Mouse (Mus musculus): ENCODE measurements around the gene Obsl1. TPM values are rescaled to one million over a fixed set of nuclear protein-coding genes. Genes with fewer than 3 reads are reported as not detected.
A peak's percentile ranks its signal among the peaks of the same experiment; 100 is the strongest.

Gene Obsl1
- polyA plus RNA-seq, 1 experiment from 2014 or later = 25.8 TPM

DNA sequence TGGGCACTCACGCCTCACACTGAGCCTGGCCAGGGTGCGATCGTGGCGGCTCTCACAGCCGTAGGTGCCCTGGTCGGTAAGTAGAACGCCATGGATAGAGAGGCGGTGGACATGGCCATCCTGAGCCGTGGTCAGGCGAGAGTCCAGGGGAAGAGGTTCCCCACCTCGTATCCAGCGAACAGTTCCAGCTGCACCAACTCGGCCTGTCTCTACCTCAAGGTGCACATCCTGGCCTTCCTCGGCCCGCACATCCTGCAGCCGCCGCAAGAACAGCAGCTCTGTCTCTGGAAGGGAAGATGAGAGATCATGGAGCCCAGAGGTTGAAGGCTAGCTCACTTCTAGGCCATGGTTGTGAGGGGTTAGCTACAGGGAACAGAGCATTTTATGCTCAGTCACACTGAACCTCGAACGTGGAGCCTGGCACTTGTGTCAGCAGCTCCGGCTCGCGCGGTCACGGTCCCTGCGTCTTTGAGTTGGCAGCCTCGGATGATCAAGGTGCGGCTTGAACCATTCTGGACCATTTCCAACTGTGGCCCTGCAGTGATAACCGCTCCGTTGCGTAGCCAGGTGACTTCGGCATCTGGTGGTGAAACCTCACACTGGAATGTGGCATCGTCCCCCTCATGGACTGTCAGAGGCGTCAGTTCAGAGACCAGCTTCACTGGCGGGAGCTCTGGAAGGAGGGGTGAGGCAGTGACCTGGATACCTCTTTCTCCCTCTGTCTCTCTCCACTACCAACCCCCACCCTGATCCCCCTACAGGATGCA is 15.3 kb downstream of the Obsl1 start:
- no peak for TF ChIP-seq EP300 (IDR thresholded peaks at IDR 0.05)
- TF ChIP-seq CTCF (IDR thresholded peaks at IDR 0.05) = no peak
- no peak overlapping the region for H3K27ac ChIP-seq (ENCODE audit: low read length)
- no peaks in the 10 kb centered on the region for H3K4me1 ChIP-seq (ENCODE audit: insufficient read depth, low read depth, low read length)
- H3K27me3 ChIP-seq (replicated peaks; ENCODE audit: insufficient read depth, low read length) = peaks cover 16% of the 10 kb centered on the region
- H3K4me3 ChIP-seq (ENCODE audit: low read depth, low read length) = no peak overlapping the region
- WGBS = 86% methylated on average over 34 of the region's 34 CpGs
- no peak for DNase-seq (ENCODE audit: low spot score)
- no peaks in the 10 kb centered on the region for H3K9me3 ChIP-seq (ENCODE audit: low read length)
- ATAC-seq = no peak
- H3K36me3 ChIP-seq (ENCODE audit: insufficient read depth, low read length) = peaks cover 6% of the 10 kb centered on the region; the same call in 1 of the 2 replicates
- H3K4me2 ChIP-seq (replicated peaks; ENCODE audit: low read depth, low read length) = no peak overlapping the region
- no peak overlapping the region for H3K9ac ChIP-seq (replicated peaks; ENCODE audit: low read depth)

DNA sequence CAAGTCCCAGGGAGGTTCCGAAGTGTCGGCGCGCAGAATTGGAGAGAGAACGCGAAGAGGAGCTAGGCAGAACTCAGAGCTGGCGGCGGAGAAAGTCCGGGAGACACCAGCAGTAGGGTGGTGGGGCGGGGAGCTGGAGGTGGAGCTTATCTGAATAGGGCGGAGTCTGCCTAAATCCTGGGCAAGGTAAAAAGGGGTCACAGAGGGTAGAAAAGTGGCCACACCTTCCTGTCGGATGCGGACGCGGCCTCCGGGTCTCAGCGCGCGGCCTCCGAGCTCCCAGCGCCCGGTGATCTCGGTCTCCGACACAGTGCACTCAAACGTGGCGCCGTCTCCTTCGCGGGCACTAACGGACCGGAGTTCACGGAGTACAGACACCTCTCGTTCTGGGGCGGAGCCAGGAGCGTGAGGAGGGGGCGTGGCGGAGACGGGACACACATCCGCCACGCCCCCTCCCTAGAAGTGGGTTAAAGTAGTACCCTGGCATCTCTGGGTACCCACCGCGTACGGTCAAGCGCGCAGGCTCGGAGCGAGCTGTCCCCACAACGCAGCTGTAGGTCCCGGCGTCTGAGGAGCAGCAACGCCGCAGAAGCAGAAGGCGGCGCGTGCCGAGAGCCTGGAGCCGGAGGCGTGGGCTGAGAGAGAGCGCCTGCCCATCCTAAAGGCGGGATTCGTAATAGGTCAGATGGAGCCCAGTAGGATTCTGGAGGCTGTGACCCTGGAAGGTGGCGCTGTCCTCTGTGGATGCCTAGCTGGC is 18.7 kb downstream of the Obsl1 start:
- Histone ChIP-seq H3K4me3 (ENCODE audit: low read depth, low read length) (peak overlapping the region; percentile 37), H3K27ac (ENCODE audit: low read length) (no peak overlapping the region), H3K4me2 (replicated peaks; ENCODE audit: low read depth, low read length) (peak overlapping the region; percentile 56), H3K9ac (replicated peaks; ENCODE audit: low read depth) (no peak overlapping the region), H3K36me3 (ENCODE audit: insufficient read depth, low read length) (peaks cover 6% of the 10 kb centered on the region; the same call in 1 of the 2 replicates), H3K9me3 (ENCODE audit: low read length) (no peaks in the 10 kb centered on the region), H3K4me1 (ENCODE audit: insufficient read depth, low read depth, low read length) (no peaks in the 10 kb centered on the region), H3K27me3 (replicated peaks; ENCODE audit: insufficient read depth, low read length) (peaks cover 29% of the 10 kb centered on the region)
- ATAC-seq (peak; percentile 81), DNase-seq (ENCODE audit: low spot score) (peak; percentile 77)
- TF ChIP-seq CTCF (IDR thresholded peaks at IDR 0.05) = peak; percentile 29
- TF ChIP-seq EP300 (IDR thresholded peaks at IDR 0.05) = no peak
- WGBS = 3% methylated on average over 61 of the region's 62 CpGs

GRCm38 (mm10) chr1:75487040-75487404 is 19.2 kb downstream of the Obsl1 start:
- peaks cover 32% of the 10 kb centered on the region for H3K27me3 ChIP-seq (replicated peaks; ENCODE audit: insufficient read depth, low read length)
- no peak for ATAC-seq
- no peaks in the 10 kb centered on the region for H3K4me1 ChIP-seq (ENCODE audit: insufficient read depth, low read depth, low read length)
- H3K36me3 ChIP-seq (ENCODE audit: insufficient read depth, low read length) = peaks cover 6% of the 10 kb centered on the region; the same call in 1 of the 2 replicates
- H3K9me3 ChIP-seq (ENCODE audit: low read length) = no peaks in the 10 kb centered on the region
- no peak overlapping the region for H3K27ac ChIP-seq (ENCODE audit: low read length)
- no peak overlapping the region for H3K9ac ChIP-seq (replicated peaks; ENCODE audit: low read depth)
- peak overlapping the region; percentile 37 for H3K4me3 ChIP-seq (ENCODE audit: low read depth, low read length)
- no peak for DNase-seq (ENCODE audit: low spot score)
- 4% methylated on average over 13 of the region's 13 CpGs for WGBS
- no peak for TF ChIP-seq EP300 (IDR thresholded peaks at IDR 0.05)
- no peak for TF ChIP-seq CTCF (IDR thresholded peaks at IDR 0.05)
- H3K4me2 ChIP-seq (replicated peaks; ENCODE audit: low read depth, low read length) = peak overlapping the region; percentile 56

GRCm38 (mm10) chr1:75486561-75486960 is 19.7 kb downstream of the Obsl1 start:
- no peaks in the 10 kb centered on the region for H3K4me1 ChIP-seq (ENCODE audit: insufficient read depth, low read depth, low read length)
- H3K9ac ChIP-seq (replicated peaks; ENCODE audit: low read depth) = no peak overlapping the region
- DNase-seq (ENCODE audit: low spot score) (no peak), ATAC-seq (no peak)
- H3K4me3 ChIP-seq (ENCODE audit: low read depth, low read length) = no peak overlapping the region
- WGBS = 11% methylated on average over 24 of the region's 24 CpGs
- H3K4me2 ChIP-seq (replicated peaks; ENCODE audit: low read depth, low read length) = no peak overlapping the region
- peaks cover 35% of the 10 kb centered on the region for H3K27me3 ChIP-seq (replicated peaks; ENCODE audit: insufficient read depth, low read length)
- peaks cover 6% of the 10 kb centered on the region; the same call in 1 of the 2 replicates for H3K36me3 ChIP-seq (ENCODE audit: insufficient read depth, low read length)
- H3K9me3 ChIP-seq (ENCODE audit: low read length) = no peaks in the 10 kb centered on the region
- TF ChIP-seq CTCF (IDR thresholded peaks at IDR 0.05) (no peak), EP300 (IDR thresholded peaks at IDR 0.05) (no peak)
- no peak overlapping the region for H3K27ac ChIP-seq (ENCODE audit: low read length)

DNA sequence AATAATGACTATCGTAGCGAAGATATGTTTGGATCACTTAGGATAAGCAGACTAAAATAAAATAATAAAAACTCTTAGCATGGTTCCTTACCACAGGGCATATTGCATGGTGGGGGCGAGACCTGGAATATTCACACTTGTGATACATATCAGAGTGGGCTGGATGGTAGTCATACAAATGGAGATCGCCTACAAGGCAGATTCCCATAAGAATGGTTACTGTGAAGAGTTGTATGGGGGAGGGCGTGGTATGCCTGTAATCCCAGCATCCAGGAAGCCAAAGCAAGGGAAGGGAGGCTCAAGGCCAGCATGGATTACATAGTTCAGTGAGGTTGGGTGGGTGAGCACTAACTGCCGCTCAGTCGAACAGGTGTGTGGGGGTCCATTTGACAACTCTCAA is 25.5 kb downstream of the Obsl1 start:
- 87% methylated on average over 7 of the region's 7 CpGs for WGBS
- ATAC-seq = no peak

DNA sequence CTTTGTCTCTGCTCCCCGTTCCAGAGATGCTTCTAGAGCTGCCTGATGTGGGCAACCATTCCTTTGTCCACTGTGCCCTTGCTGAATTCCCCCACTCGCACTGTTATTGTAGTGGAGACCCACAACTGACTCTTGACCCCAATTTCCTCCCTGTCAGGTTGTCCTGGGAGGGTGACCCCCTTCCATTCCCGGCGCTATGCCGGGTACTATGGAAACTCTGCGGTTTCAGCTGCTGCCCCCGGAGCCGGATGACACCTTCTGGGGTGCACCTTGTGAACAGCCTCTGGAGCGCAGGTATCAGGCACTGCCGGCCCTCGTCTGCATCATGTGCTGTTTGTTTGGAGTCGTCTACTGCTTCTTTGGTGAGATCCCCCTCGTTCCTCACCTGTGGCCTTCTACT is 26.2 kb downstream of the Obsl1 start:
- peaks cover 3% of the 10 kb centered on the region; the same call in 1 of the 2 replicates for H3K4me1 ChIP-seq (ENCODE audit: insufficient read depth, low read depth, low read length)
- ATAC-seq (no peak), DNase-seq (ENCODE audit: low spot score) (no peak)
- H3K9ac ChIP-seq (replicated peaks; ENCODE audit: low read depth) = no peak overlapping the region
- H3K27ac ChIP-seq (ENCODE audit: low read length) = no peak overlapping the region
- H3K4me2 ChIP-seq (replicated peaks; ENCODE audit: low read depth, low read length) = peak overlapping the region; percentile 85
- H3K27me3 ChIP-seq (replicated peaks; ENCODE audit: insufficient read depth, low read length) = peaks cover 27% of the 10 kb centered on the region; the same call in 1 of the 2 replicates
- TF ChIP-seq CTCF (IDR thresholded peaks at IDR 0.05) (no peak), EP300 (IDR thresholded peaks at IDR 0.05) (no peak)
- H3K9me3 ChIP-seq (ENCODE audit: low read length) = no peaks in the 10 kb centered on the region
- WGBS = 25% methylated on average over 13 of the region's 13 CpGs
- no peak overlapping the region for H3K4me3 ChIP-seq (ENCODE audit: low read depth, low read length)
- H3K36me3 ChIP-seq (ENCODE audit: insufficient read depth, low read length) = no peaks in the 10 kb centered on the region

More for the DNA sequence above, 25.5 kb downstream of the Obsl1 start:
- Histone ChIP-seq H3K4me3 (ENCODE audit: low read depth, low read length) (no peak overlapping the region), H3K4me2 (replicated peaks; ENCODE audit: low read depth, low read length) (no peak overlapping the region), H3K9me3 (ENCODE audit: low read length) (no peaks in the 10 kb centered on the region), H3K4me1 (ENCODE audit: insufficient read depth, low read depth, low read length) (peaks cover 3% of the 10 kb centered on the region; the same call in 1 of the 2 replicates), H3K36me3 (ENCODE audit: insufficient read depth, low read length) (no peaks in the 10 kb centered on the region), H3K27ac (ENCODE audit: low read length) (no peak overlapping the region), H3K9ac (replicated peaks; ENCODE audit: low read depth) (no peak overlapping the region), H3K27me3 (replicated peaks; ENCODE audit: insufficient read depth, low read length) (peaks cover 27% of the 10 kb centered on the region; the same call in 1 of the 2 replicates)
- DNase-seq (ENCODE audit: low spot score) = no peak
- no peak for TF ChIP-seq CTCF (IDR thresholded peaks at IDR 0.05)
- no peak for TF ChIP-seq EP300 (IDR thresholded peaks at IDR 0.05)

Measured in lung, postnatal 0 days (tissue).